Mouse (Mus musculus): Measurements from ENCODE around the gene Klk8.

GRCm38 (mm10) chr7:43824199-43824598 lies 26.8 kb downstream of the Klk8 start, which contains the start of gene Klk6:
- TF ChIP-seq CTCF (IDR thresholded peaks at IDR 0.05; ENCODE audit: borderline replicate concordance, insufficient read depth, low read depth, low read length) (no peak), POLR2A (IDR thresholded peaks at IDR 0.05; ENCODE audit: borderline replicate concordance, insufficient read depth, low read length) (no peak)
